Mouse (Mus musculus): ENCODE results near the gene Pex5l.

The Pex5l gene

GRCm38 (mm10) chr3:33068146-33068545 is 74.9 kb downstream of the Pex5l start:
- DNase-seq (ENCODE audit: low read depth, low spot score), result peak; percentile 80

- peak; percentile 50 for DNase-seq (ENCODE audit: low read depth, low spot score)
These were observed 79.5 kb downstream of the Pex5l start for GRCm38 (mm10) chr3:33063590-33063989.

- no peak for DNase-seq (ENCODE audit: low read depth, low spot score)
These were observed 81.6 kb downstream of the Pex5l start for GRCm38 (mm10) chr3:33061428-33061827.

GRCm38 (mm10) chr3:33061016-33061415 is 82.0 kb downstream of the Pex5l start:
- no peak for DNase-seq (ENCODE audit: low read depth, low spot score)

- DNase-seq (ENCODE audit: low read depth, low spot score), result peak; percentile 42
These were observed 82.6 kb downstream of the Pex5l start for GRCm38 (mm10) chr3:33060343-33060937.

GRCm38 (mm10) chr3:33048304-33048703 is 94.7 kb downstream of the Pex5l start:
- DNase-seq (ENCODE audit: low read depth, low spot score), result peak; percentile 39

- DNase-seq (ENCODE audit: low read depth, low spot score), result no peak
These were observed 98.3 kb downstream of the Pex5l start for GRCm38 (mm10) chr3:33044799-33045106.

GRCm38 (mm10) chr3:33043896-33044798 is 98.9 kb downstream of the Pex5l start:
- DNase-seq (ENCODE audit: low read depth, low spot score), result peak; percentile 79

- DNase-seq (ENCODE audit: low read depth, low spot score), result peak; percentile 68
These were observed 118.5 kb downstream of the Pex5l start for GRCm38 (mm10) chr3:33024566-33024965.

- DNase-seq (ENCODE audit: low read depth, low spot score), result peak; percentile 59
These were observed 139.1 kb downstream of the Pex5l start for GRCm38 (mm10) chr3:33003901-33004300.

- peak; percentile 54 for DNase-seq (ENCODE audit: low read depth, low spot score)
These were observed 141.3 kb downstream of the Pex5l start for GRCm38 (mm10) chr3:33001769-33002168.

GRCm38 (mm10) chr3:33000383-33001015 is 142.5 kb downstream of the Pex5l start:
- peak; percentile 83 for DNase-seq (ENCODE audit: low read depth, low spot score)

GRCm38 (mm10) chr3:32991713-32992575 is 151.1 kb downstream of the Pex5l start:
- no peak for DNase-seq (ENCODE audit: low read depth, low spot score)

- DNase-seq (ENCODE audit: low read depth, low spot score), result peak; percentile 62
These were observed 155.2 kb downstream of the Pex5l start for GRCm38 (mm10) chr3:32987806-32988205.

- no peak for DNase-seq (ENCODE audit: low read depth, low spot score)
These were observed 157.9 kb downstream of the Pex5l start for GRCm38 (mm10) chr3:32985141-32985540.

- DNase-seq (ENCODE audit: low read depth, low spot score), result no peak
These were observed 163.1 kb downstream of the Pex5l start for GRCm38 (mm10) chr3:32979981-32980380.

GRCm38 (mm10) chr3:32979238-32979637 is 163.8 kb downstream of the Pex5l start:
- no peak for DNase-seq (ENCODE audit: low read depth, low spot score)

GRCm38 (mm10) chr3:32970257-32970656 is 172.8 kb downstream of the Pex5l start:
- peak; percentile 49 for DNase-seq (ENCODE audit: low read depth, low spot score)

- DNase-seq (ENCODE audit: low read depth, low spot score), result peak; percentile 24
These were observed 174.2 kb downstream of the Pex5l start for GRCm38 (mm10) chr3:32968671-32969425.

GRCm38 (mm10) chr3:32965528-32965927 is 177.5 kb downstream of the Pex5l start:
- DNase-seq (ENCODE audit: low read depth, low spot score), result peak; percentile 52

GRCm38 (mm10) chr3:32961494-32961893 is 181.6 kb downstream of the Pex5l start:
- no peak for DNase-seq (ENCODE audit: low read depth, low spot score)

Data from brain, adult 2 months (tissue).